Mouse (Mus musculus) myocyte (in vitro differentiated cells): Measurements from ENCODE around the gene Gys1.

Source experiments
- CEBPB ChIP-seq: IDR thresholded peaks from 2 replicates; pipeline ENCODE4 v1.6.1; 2011; ENCODE audit warnings: mild to moderate bottlenecking, moderate library complexity; ENCODE audit not compliant: poor library complexity, insufficient read depth, severe bottlenecking
- E2F4 ChIP-seq: IDR thresholded peaks from one replicate; pipeline ENCODE4 v1.6.1; 2011; ENCODE audit warnings: mild to moderate bottlenecking, control low read depth, moderate library complexity; ENCODE audit not compliant: insufficient read depth
- MAX ChIP-seq: IDR thresholded peaks from one replicate; pipeline ENCODE4 v1.6.1; 2011; ENCODE audit warnings: low read depth, mild to moderate bottlenecking, control low read depth
- MYOD1 ChIP-seq, 3 experiments: IDR thresholded peaks; one replicate each; pipeline ENCODE4 v1.6.1; 2011; ENCODE audit warnings: control low read depth in 2 of 3, low read depth in 2 of 3, mild to moderate bottlenecking in 2 of 3, moderate library complexity in 1 of 3; ENCODE audit not compliant: insufficient read length in 2 of 3, control insufficient read depth in 1 of 3
- MYOG ChIP-seq, 3 experiments: IDR thresholded peaks; one replicate each; pipeline ENCODE4 v1.6.1; 2011; ENCODE audit warnings: control low read depth in 2 of 3, low read depth in 2 of 3, mild to moderate bottlenecking in 2 of 3; ENCODE audit not compliant: insufficient read length in 2 of 3, control insufficient read depth in 1 of 3, insufficient read depth in 1 of 3
- POLR2A ChIP-seq: IDR thresholded peaks from one replicate; pipeline ENCODE4 v1.6.1; 2011; ENCODE audit warnings: low read depth, mild to moderate bottlenecking, control low read depth, moderate library complexity; ENCODE audit not compliant: insufficient read length
- POLR2AphosphoS2 ChIP-seq: IDR thresholded peaks from one replicate; pipeline ENCODE4 v1.6.1; 2011; ENCODE audit warnings: low read depth, control low read depth; ENCODE audit not compliant: insufficient read length
- REST ChIP-seq: IDR thresholded peaks from one replicate; pipeline ENCODE4 v1.6.1; 2011; ENCODE audit warnings: mild to moderate bottlenecking, control low read depth, moderate library complexity; ENCODE audit not compliant: insufficient read depth, insufficient read length
- SRF ChIP-seq: IDR thresholded peaks from one replicate; pipeline ENCODE4 v1.6.1; 2011; ENCODE audit warnings: low read depth; ENCODE audit not compliant: control insufficient read depth, insufficient read length
- TCF12 ChIP-seq: IDR thresholded peaks from one replicate; pipeline ENCODE4 v1.6.1; 2011; ENCODE audit warnings: mild to moderate bottlenecking, control low read depth; ENCODE audit not compliant: poor library complexity, insufficient read depth, severe bottlenecking
- TCF3 ChIP-seq: IDR thresholded peaks from one replicate; pipeline ENCODE4 v1.6.1; 2011; ENCODE audit warnings: low read depth, control low read depth; ENCODE audit not compliant: insufficient read length
- USF1 ChIP-seq: IDR thresholded peaks from one replicate; pipeline ENCODE4 v1.6.1; 2011; ENCODE audit warnings: low read depth, mild to moderate bottlenecking, control low read depth, moderate library complexity

DNA sequence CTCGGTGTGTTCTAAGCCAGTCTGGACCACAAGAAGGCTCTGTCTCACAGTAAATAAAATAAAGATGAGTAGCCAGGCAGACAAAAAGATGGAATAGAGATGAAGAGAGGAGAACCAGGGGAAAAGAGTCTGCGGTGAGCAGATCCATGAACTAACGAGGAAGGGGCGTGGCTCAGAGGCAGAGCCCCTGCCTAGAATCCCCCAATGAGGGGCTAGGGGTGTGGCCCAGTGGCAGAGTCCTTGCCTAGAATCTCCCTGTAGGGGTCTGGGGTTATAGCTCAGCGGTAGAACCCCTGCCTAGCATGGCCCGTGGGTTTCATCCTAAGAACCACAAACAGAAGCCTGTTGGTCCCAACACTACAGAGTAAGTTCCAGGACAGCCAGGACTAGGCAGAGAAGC lies 2.4 kb downstream of the Gys1 start:
- no peak for TF ChIP-seq USF1
- TF ChIP-seq TCF3 = no peak
- TF ChIP-seq MYOD1 (IDR thresholded peaks at IDR 0.05; ENCODE audit: control insufficient read depth in 1 of 3, insufficient read length in 2 of 3, low read depth in 2 of 3) = no peak
- TF ChIP-seq POLR2A = no peak
- no peak for TF ChIP-seq CEBPB
- no peak for TF ChIP-seq MYOG (IDR thresholded peaks at IDR 0.05; ENCODE audit: control insufficient read depth in 1 of 3, insufficient read depth in 1 of 3, insufficient read length in 2 of 3, low read depth in 2 of 3)
- TF ChIP-seq SRF = no peak
- TF ChIP-seq MAX = no peak
- no peak for TF ChIP-seq TCF12
- TF ChIP-seq POLR2AphosphoS2 = no peak
- TF ChIP-seq E2F4 = no peak
- no peak for TF ChIP-seq REST
